9 mouse cellular contexts compared by ENCODE assay signal in the genomic region with DNA sequence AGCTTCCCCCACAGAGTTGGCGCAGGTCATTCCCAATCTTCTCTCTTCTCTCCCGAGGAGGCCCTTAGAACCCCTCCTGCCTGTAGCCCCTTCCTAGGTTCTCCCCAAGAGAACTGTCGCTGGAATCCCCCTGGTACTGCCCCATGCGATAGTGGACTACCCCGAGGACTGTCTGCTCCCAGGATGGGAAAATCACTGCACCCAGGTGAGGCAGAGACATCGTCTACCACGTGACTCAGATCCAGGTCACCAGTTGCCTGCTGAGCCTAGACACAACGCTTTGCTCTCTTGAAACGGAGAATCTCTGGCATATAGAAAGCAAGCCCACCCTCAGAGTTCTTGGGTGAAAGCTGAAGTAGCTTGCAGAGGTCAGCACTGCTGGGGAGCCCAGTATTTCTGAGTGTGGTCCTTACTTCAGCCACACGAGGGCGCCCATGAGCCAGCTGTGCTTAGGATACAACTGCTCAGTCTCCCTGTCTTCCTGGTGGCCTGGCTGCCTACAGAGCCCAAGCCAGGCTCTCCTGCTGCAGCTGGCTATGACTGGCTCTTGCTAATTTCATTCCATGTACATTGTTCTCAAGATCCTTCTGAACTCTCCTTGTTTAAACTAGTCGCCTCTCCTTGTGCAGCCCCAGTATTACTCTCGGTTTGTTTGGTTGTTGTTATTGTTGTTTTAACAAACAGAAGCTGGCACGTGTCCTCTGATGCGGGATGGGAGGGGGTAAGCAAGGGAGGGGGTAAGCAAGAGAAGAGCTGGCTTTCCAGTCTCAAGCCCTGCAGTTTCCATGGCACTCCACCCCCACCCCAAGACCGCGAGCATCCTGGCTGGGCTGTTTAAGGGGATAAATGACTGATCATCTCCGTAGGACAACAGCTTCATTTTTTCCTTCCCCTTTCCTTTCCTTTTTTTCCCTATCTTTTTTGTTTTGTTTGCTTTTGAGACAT. TPM values are rescaled to one million over a fixed set of nuclear protein-coding genes. Genes with fewer than 3 reads are reported as not detected.
DNase-seq lines count a peak whose midpoint lies in the region; ATAC-seq lines count a peak whose summit lies in the region.
"Had no signal": no experiment of that assay in that cellular context is flagged by ENCODE, and none has a peak within 500 bp of the region (broad histone marks: within the 10 kb centered on the region; RNA-seq: fewer than 3 reads in every experiment).

No protein-coding gene starts in this region.

- no peak overlapping the region for H3K4me3 ChIP-seq in hindbrain, embryonic 10.5 days
- no peak overlapping the region for H3K4me3 ChIP-seq in lung, embryonic 15.5 days

- H3K36me3 ChIP-seq in hindbrain, embryonic 10.5 days = no peaks in the 10 kb centered on the region
- no peaks in the 10 kb centered on the region for H3K36me3 ChIP-seq in lung, embryonic 15.5 days

- no peak overlapping the region for H3K4me2 ChIP-seq in lung, embryonic 15.5 days

- no peak overlapping the region for H3K9ac ChIP-seq in lung, embryonic 15.5 days

- ATAC-seq in lung, embryonic 15.5 days (ENCODE audit: borderline replicate concordance, extremely low read depth, low FRiP score, low TSS enrichment) = peak; percentile 66; the same call in 1 of the 2 replicates

- 50% methylated on average over 18 of the region's 18 CpGs for WGBS in hindbrain, embryonic 10.5 days
- WGBS in lung, embryonic 15.5 days = 53% methylated on average over 18 of the region's 18 CpGs

- peaks cover 6% of the 10 kb centered on the region; the same call in 1 of the 2 replicates for H3K27me3 ChIP-seq in hindbrain, embryonic 10.5 days (ENCODE audit: insufficient read depth, poor library complexity, severe bottlenecking)
- no peaks in the 10 kb centered on the region for H3K27me3 ChIP-seq in lung, embryonic 15.5 days

- DNase-seq in ES-CJ7 (ENCODE audit: low read depth, low spot score) = peak; percentile 90
- DNase-seq in cerebellum, adult 18-20 months = peak; percentile 74 to 85
- peak; percentile 71 for DNase-seq in forelimb bud, embryonic 11.5 days (ENCODE audit: low read depth, low spot score)
- DNase-seq in hindbrain, embryonic 10.5 days (ENCODE audit: low spot score) = peak; percentile 82
- peak; percentile 70 to 92 for DNase-seq in layer of hippocampus, adult 8-10 months (ENCODE audit: low spot score in 2 of 2)
- peak; percentile 47 for DNase-seq in ovary, adult 18-20 months (ENCODE audit: low spot score)
- DNase-seq in thymus, postnatal 10 days (ENCODE audit: low spot score in 2 of 2) = peak; percentile 67 to 85

- peak overlapping the region; percentile 35; the same call in 1 of the 2 replicates for H3K27ac ChIP-seq in hindbrain, embryonic 10.5 days
- no peak overlapping the region for H3K27ac ChIP-seq in lung, embryonic 15.5 days

- H3K4me1 ChIP-seq in hindbrain, embryonic 10.5 days (replicated peaks) = peaks cover 14% of the 10 kb centered on the region
- 0 out of 2 replicates have a peak, but pooled peaks cover 3% of the 10 kb centered on the region for H3K4me1 ChIP-seq in lung, embryonic 15.5 days

- peaks cover 7% of the 10 kb centered on the region for H3K9me3 ChIP-seq in hindbrain, embryonic 10.5 days
- H3K9me3 ChIP-seq in lung, embryonic 15.5 days = no peaks in the 10 kb centered on the region

RNA-seq across cellular contexts. Expression of gene Cyth4, which starts 9.5 kb away (rescaled TPM):
- polyA plus RNA-seq in hindbrain, embryonic 10.5 days (2016; fragmentation: Nextera tagmentation; extraction: Ambion mirVana) = 4.9 and 8.1 TPM in 2 replicates
- 10 to 100 TPM; 21.5 to 50.0 (median 36.0) TPM for total RNA-seq in layer of hippocampus, adult 8-10 months (2022)
- 10.7 and 13.0 TPM in 2 replicates for polyA plus RNA-seq in lung, embryonic 15.5 days (2015; fragmentation: Nextera tagmentation; extraction: Ambion mirVana)

RNA-seq across cellular contexts. Expression of gene Rac2, which starts 14.7 kb away (rescaled TPM):
- 7.8 and 8.1 TPM in 2 replicates for polyA plus RNA-seq in hindbrain, embryonic 10.5 days (2016; fragmentation: Nextera tagmentation; extraction: Ambion mirVana)
- 10 to 100 TPM in 1 of 4 experiments, 1 to 10 TPM in 3; 1.5 to 21.5 (median 4.6) TPM for total RNA-seq in layer of hippocampus, adult 8-10 months (2022)
- 17.5 and 27.3 TPM in 2 replicates for polyA plus RNA-seq in lung, embryonic 15.5 days (2015; fragmentation: Nextera tagmentation; extraction: Ambion mirVana)

RNA-seq across cellular contexts. Expression of gene Sstr3, which starts 42.8 kb away (rescaled TPM):
- 0.04 and 0.22 TPM in 2 replicates for polyA plus RNA-seq in hindbrain, embryonic 10.5 days (2016; fragmentation: Nextera tagmentation; extraction: Ambion mirVana)
- total RNA-seq in layer of hippocampus, adult 8-10 months (2022) = 10 to 100 TPM; 25.8 to 31.9 (median 27.1) TPM
- 0.05 TPM in 1 of 2 replicates, not detected in the other for polyA plus RNA-seq in lung, embryonic 15.5 days (2015; fragmentation: Nextera tagmentation; extraction: Ambion mirVana)
- polyA plus RNA-seq: gonadal fat pad, adult 2 months had no signal

RNA-seq across cellular contexts. Expression of gene C1qtnf6, which starts 56.1 kb away (rescaled TPM):
- polyA plus RNA-seq in hindbrain, embryonic 10.5 days (2016; fragmentation: Nextera tagmentation; extraction: Ambion mirVana) = 9.8 and 9.9 TPM in 2 replicates
- total RNA-seq in layer of hippocampus, adult 8-10 months (2022) = 1 to 10 TPM; 2.1 to 3.4 (median 3.0) TPM
- 31.1 and 33.1 TPM in 2 replicates for polyA plus RNA-seq in lung, embryonic 15.5 days (2015; fragmentation: Nextera tagmentation; extraction: Ambion mirVana)
